Mouse (Mus musculus) G1E (cell line): ENCODE results near the gene Btbd6.

Experiments used
- CTCF ChIP-seq: IDR thresholded peaks from 2 replicates; pipeline ENCODE4 v1.5.1; 2012; ENCODE audit warnings: low read depth, low read length, inconsistent platforms, mixed read lengths
- POLR2AphosphoS5 ChIP-seq: IDR thresholded peaks from 2 replicates; pipeline ENCODE4 v1.6.1; 2012; ENCODE audit warnings: low read depth, low read length, inconsistent platforms; ENCODE audit not compliant: insufficient replicate concordance

- no peak for TF ChIP-seq CTCF
- TF ChIP-seq POLR2AphosphoS5 = no peak
These were observed 36.2 kb downstream of the Btbd6 start for GRCm38 (mm10) chr12:113012443-113012842.
